Mouse (Mus musculus) stomach, postnatal 0 days (tissue): ENCODE results near the gene Pdpn. TPM values are rescaled to one million over a fixed set of nuclear protein-coding genes. Genes with fewer than 3 reads are reported as not detected.

Experiments used
- ATAC-seq: fragments of 200-750 bp; cut with Nextera tagmentation; 2 replicates; pipeline ENCODE4 v1.8.0; 2017; ENCODE audit not compliant: low FRiP score, low TSS enrichment
- DNase-seq: peaks from one replicate; pipeline ENCODE4 v3.0.0-alpha.2; 2016; ENCODE audit warnings: low spot score
- H3K27ac ChIP-seq: fragments of 300-500 bp; sonication (generic); replicated peaks from 2 replicates; pipeline ENCODE4 v1.5.1; 2014; ENCODE audit warnings: mild to moderate bottlenecking, control low read depth
- H3K27me3 ChIP-seq: fragments of 300-500 bp; sonication (generic); 2 replicates; pipeline ENCODE4 v1.6.1; 2014; ENCODE audit warnings: low read length; ENCODE audit not compliant: control insufficient read depth, insufficient read depth
- H3K36me3 ChIP-seq: fragments of 300-500 bp; sonication (generic); 2 replicates; pipeline ENCODE4 v1.6.1; 2014; ENCODE audit warnings: low read length, mixed read lengths; ENCODE audit not compliant: control insufficient read depth, insufficient read depth
- H3K4me1 ChIP-seq: fragments of 300-500 bp; sonication (generic); replicated peaks from 2 replicates; pipeline ENCODE4 v1.6.1; 2014; ENCODE audit warnings: antibody characterized with exemption; ENCODE audit not compliant: control insufficient read depth, insufficient read depth
- H3K4me2 ChIP-seq: fragments of 300-500 bp; sonication (generic); replicated peaks from 2 replicates; pipeline ENCODE4 v1.6.1; 2014; ENCODE audit warnings: low read depth, mild to moderate bottlenecking, control low read depth, moderate library complexity
- H3K4me3 ChIP-seq: fragments of 300-500 bp; sonication (generic); 2 replicates; pipeline ENCODE4 v1.5.1; 2014; ENCODE audit warnings: low read depth, low read length, control low read depth
- H3K9ac ChIP-seq: fragments of 300-500 bp; sonication (generic); 2 replicates; pipeline ENCODE4 v1.6.1; 2014; ENCODE audit warnings: mild to moderate bottlenecking, low read length, control low read depth, mixed read lengths
- H3K9me3 ChIP-seq: fragments of 300-500 bp; sonication (generic); 2 replicates; pipeline ENCODE4 v1.6.1; 2016; ENCODE audit warnings: low read length; ENCODE audit not compliant: control insufficient read depth
- CTCF ChIP-seq: IDR thresholded peaks from 2 replicates; pipeline ENCODE4 v1.5.1; 2016; ENCODE audit warnings: antibody characterized with exemption, low read depth, mild to moderate bottlenecking, moderate library complexity
- EP300 ChIP-seq: optimal IDR thresholded peaks from 2 replicates; pipeline ENCODE3; 2016; ENCODE audit warnings: antibody characterized with exemption
- WGBS: fragments of 180-500 bp; shearing (Covaris S2); extraction: QIAGEN DNeasy Blood & Tissue Kit; methylation state at CpG from one replicate; pipeline ENCODE4 v1.1.7; 2014; 5-methylcytosine and 5-hydroxymethylcytosine counted together
- polyA plus RNA-seq: library from polyadenylated mRNA; unstranded; fragments of >200 nt; fragmentation: Nextera tagmentation; extraction: Ambion mirVana; gene quantifications from 2 replicates; pipeline ENCODE4 v1.2.1, GENCODE M21; 2015

Pdpn gene
- polyA plus RNA-seq, 1 experiment from 2014 or later, result 36.0 TPM

GRCm38 (mm10) chr4:143231790-143232422 is 67.5 kb downstream of the Pdpn start:
- Histone ChIP-seq H3K27me3 (no peaks in the 10 kb centered on the region), H3K9ac (no peak overlapping the region), H3K27ac (no peak overlapping the region), H3K9me3 (no peaks in the 10 kb centered on the region), H3K4me2 (no peak overlapping the region), H3K4me1 (no peaks in the 10 kb centered on the region), H3K4me3 (no peak overlapping the region), H3K36me3 (no peaks in the 10 kb centered on the region)
- no peak for DNase-seq
- TF ChIP-seq CTCF, result no peak
- TF ChIP-seq EP300, result no peak
- peak; percentile 45; the same call in 1 of the 2 replicates for ATAC-seq
- 83% methylated on average over 10 of the region's 10 CpGs for WGBS

- Histone ChIP-seq H3K4me1 (no peaks in the 10 kb centered on the region), H3K27ac (no peak overlapping the region), H3K9me3 (no peaks in the 10 kb centered on the region), H3K27me3 (no peaks in the 10 kb centered on the region), H3K9ac (no peak overlapping the region), H3K4me3 (no peak overlapping the region), H3K36me3 (no peaks in the 10 kb centered on the region), H3K4me2 (no peak overlapping the region)
- WGBS, result 51% methylated on average over 3 of the region's 3 CpGs
- TF ChIP-seq EP300 (no peak), CTCF (no peak)
- DNase-seq (no peak), ATAC-seq (no peak)
These were observed 68.3 kb downstream of the Pdpn start for GRCm38 (mm10) chr4:143231110-143231509.

GRCm38 (mm10) chr4:143227976-143228375 is 71.4 kb downstream of the Pdpn start:
- no peak overlapping the region for H3K27ac ChIP-seq
- no peak overlapping the region for H3K4me2 ChIP-seq
- H3K9ac ChIP-seq, result no peak overlapping the region
- 61% methylated on average over 5 of the region's 5 CpGs for WGBS
- no peaks in the 10 kb centered on the region for H3K9me3 ChIP-seq
- no peaks in the 10 kb centered on the region for H3K36me3 ChIP-seq
- H3K4me1 ChIP-seq, result no peaks in the 10 kb centered on the region
- H3K4me3 ChIP-seq, result no peak overlapping the region
- no peak for TF ChIP-seq EP300
- TF ChIP-seq CTCF, result no peak
- DNase-seq (no peak), ATAC-seq (no peak)
- no peaks in the 10 kb centered on the region for H3K27me3 ChIP-seq

- no peak for TF ChIP-seq CTCF
- TF ChIP-seq EP300, result no peak
- 51% methylated on average over 9 of the region's 9 CpGs for WGBS
These were observed 73.5 kb downstream of the Pdpn start for GRCm38 (mm10) chr4:143225886-143226285.

GRCm38 (mm10) chr4:143219316-143219751 is 80.0 kb downstream of the Pdpn start:
- TF ChIP-seq EP300 (no peak), CTCF (no peak)
- H3K4me1 ChIP-seq, result no peaks in the 10 kb centered on the region
- no peaks in the 10 kb centered on the region for H3K27me3 ChIP-seq
- no peak overlapping the region for H3K4me2 ChIP-seq
- ATAC-seq (no peak), DNase-seq (no peak)
- no peaks in the 10 kb centered on the region for H3K36me3 ChIP-seq
- WGBS, result 46% methylated on average over 9 of the region's 9 CpGs
- no peak overlapping the region for H3K27ac ChIP-seq
- H3K9ac ChIP-seq, result no peak overlapping the region
- H3K9me3 ChIP-seq, result no peaks in the 10 kb centered on the region
- H3K4me3 ChIP-seq, result no peak overlapping the region

More at GRCm38 (mm10) chr4:143225886-143226285, 73.5 kb downstream of the Pdpn start:
- H3K9me3 ChIP-seq, result no peaks in the 10 kb centered on the region
- no peak overlapping the region for H3K9ac ChIP-seq
- H3K4me2 ChIP-seq, result no peak overlapping the region
- H3K4me3 ChIP-seq, result no peak overlapping the region
- H3K36me3 ChIP-seq, result no peaks in the 10 kb centered on the region
- H3K27me3 ChIP-seq, result no peaks in the 10 kb centered on the region
- no peaks in the 10 kb centered on the region for H3K4me1 ChIP-seq
- no peak for ATAC-seq
- DNase-seq, result no peak
- H3K27ac ChIP-seq, result no peak overlapping the region

GRCm38 (mm10) chr4:143218858-143219257 is 80.5 kb downstream of the Pdpn start:
- no peaks in the 10 kb centered on the region for H3K36me3 ChIP-seq
- TF ChIP-seq EP300 (no peak), CTCF (no peak)
- H3K4me2 ChIP-seq, result no peak overlapping the region
- no peak overlapping the region for H3K9ac ChIP-seq
- H3K4me3 ChIP-seq, result no peak overlapping the region
- no peaks in the 10 kb centered on the region for H3K4me1 ChIP-seq
- no peak overlapping the region for H3K27ac ChIP-seq
- H3K27me3 ChIP-seq, result no peaks in the 10 kb centered on the region
- 82% methylated on average over 2 of the region's 2 CpGs for WGBS
- ATAC-seq, result no peak
- H3K9me3 ChIP-seq, result no peaks in the 10 kb centered on the region
- no peak for DNase-seq

Other genes with a start within 250 kb of the Pdpn start
- 4.7 and 5.0 TPM in 2 replicates for gene Prdm2, start 86.6 kb downstream of the Pdpn start, polyA plus RNA-seq
- 0.06 TPM in 1 of 2 replicates, not detected in the other for gene Lrrc38, start 50.2 kb upstream of the Pdpn start, polyA plus RNA-seq
- not detected in 2 replicates for gene Pramel1, start 94.9 kb upstream of the Pdpn start, polyA plus RNA-seq
- 5.9 and 7.0 TPM in 2 replicates for gene Pramef8, start 112.9 kb upstream of the Pdpn start, polyA plus RNA-seq
- gene Oog4, start 150.8 kb upstream of the Pdpn start, polyA plus RNA-seq, result not detected in 2 replicates
- not detected in 2 replicates for gene Gm13043, start 211.8 kb upstream of the Pdpn start, polyA plus RNA-seq
- gene Gm13040, start 236.4 kb upstream of the Pdpn start, polyA plus RNA-seq, result not detected in 2 replicates